Mouse (Mus musculus) MEL (cell line): ENCODE measurements around the gene Ccdc83. TPM values are rescaled to one million over a fixed set of nuclear protein-coding genes. Genes with fewer than 3 reads are reported as not detected.

Experiments
- DNase-seq: peaks from one replicate; pipeline ENCODE4 v3.0.0; 2011; ENCODE audit warnings: low read depth, low spot score
- H3K27ac ChIP-seq: 2 replicates; pipeline ENCODE4 v1.5.1; 2012; ENCODE audit warnings: low read depth, mild to moderate bottlenecking, control low read depth, low read length, moderate library complexity; ENCODE audit not compliant: control insufficient read depth
- H3K27me3 ChIP-seq, 2 experiments: fragments of 150-350 bp in 1 of 2; sonication (generic) in 1 of 2; 2 replicates each; pipeline ENCODE4 v1.6.1; 2012; ENCODE audit warnings: low read length in 2 of 2, mild to moderate bottlenecking in 2 of 2, improper control_type of control experiment in 1 of 2, moderate library complexity in 1 of 2; ENCODE audit not compliant: insufficient read depth in 2 of 2, control insufficient read depth in 1 of 2
- H3K36me3 ChIP-seq, 2 experiments: 2 replicates each; pipeline ENCODE4 v1.6.1; 2012 to 2014; ENCODE audit warnings: low read length in 2 of 2, improper control_type of control experiment in 1 of 2, inconsistent platforms in 1 of 2, mild to moderate bottlenecking in 1 of 2; ENCODE audit not compliant: insufficient read depth in 2 of 2, control insufficient read depth in 1 of 2
- H3K4me1 ChIP-seq, 2 experiments: fragments of 150-350 bp in 1 of 2; sonication (generic) in 1 of 2; 2 replicates each; pipeline ENCODE4 v1.6.1; 2012; ENCODE audit warnings: low read length in 2 of 2, improper control_type of control experiment in 1 of 2, mild to moderate bottlenecking in 1 of 2; ENCODE audit not compliant: insufficient read depth in 2 of 2, control insufficient read depth in 1 of 2
- H3K4me3 ChIP-seq, 2 experiments: fragments of 150-350 bp in 1 of 2; sonication (generic) in 1 of 2; 2 replicates each; pipeline ENCODE4 v1.5.1; 2012; ENCODE audit warnings: low read depth in 2 of 2, low read length in 2 of 2, mild to moderate bottlenecking in 2 of 2, moderate library complexity in 2 of 2, control low read depth in 1 of 2, improper control_type of control experiment in 1 of 2; ENCODE audit not compliant: control insufficient read depth in 1 of 2, insufficient read depth in 1 of 2
- H3K79me2 ChIP-seq: 2 replicates; pipeline ENCODE4 v1.6.1; 2012; ENCODE audit warnings: mild to moderate bottlenecking, low read length, moderate library complexity; ENCODE audit not compliant: control insufficient read depth, poor library complexity, insufficient read depth
- H3K9ac ChIP-seq: 2 replicates; pipeline ENCODE4 v1.6.1; 2012; ENCODE audit warnings: low read depth, mild to moderate bottlenecking, control low read depth, low read length, moderate library complexity; ENCODE audit not compliant: control insufficient read depth, poor library complexity, severe bottlenecking
- H3K9me3 ChIP-seq: fragments of 150-350 bp; sonication (generic); replicated peaks from 2 replicates; pipeline ENCODE4 v1.6.1; 2012; ENCODE audit warnings: mild to moderate bottlenecking, low read length, improper control_type of control experiment, moderate library complexity; ENCODE audit not compliant: insufficient read depth
- BHLHE40 ChIP-seq: IDR thresholded peaks from 2 replicates; pipeline ENCODE4 v1.6.1; 2012; ENCODE audit warnings: low read depth, mild to moderate bottlenecking, inconsistent platforms, low read length, improper control_type of control experiment, borderline replicate concordance
- CTCF ChIP-seq, 3 experiments: IDR thresholded peaks in 2 of 3; conservative IDR thresholded peaks in 1 of 3; 2 replicates each; pipeline ENCODE4 v1.5.1; 2011 to 2012; ENCODE audit warnings: low read length in 3 of 3, low read depth in 2 of 3, mild to moderate bottlenecking in 2 of 3, improper control_type of control experiment in 1 of 3, inconsistent platforms in 1 of 3, mixed read lengths in 1 of 3, moderate library complexity in 1 of 3; ENCODE audit not compliant: control insufficient read depth in 1 of 3, insufficient read depth in 1 of 3, poor library complexity in 1 of 3, severe bottlenecking in 1 of 3
- E2F4 ChIP-seq: IDR thresholded peaks from 2 replicates; pipeline ENCODE4 v1.6.1; 2011; ENCODE audit warnings: low read depth, low read length, improper control_type of control experiment, borderline replicate concordance
- EP300 ChIP-seq, 2 experiments: IDR thresholded peaks; 2 replicates each; pipeline ENCODE4 v1.6.1; 2011; ENCODE audit warnings: improper control_type of control experiment in 2 of 2, low read length in 2 of 2, low read depth in 1 of 2, mild to moderate bottlenecking in 1 of 2
- HCFC1 ChIP-seq: IDR thresholded peaks from 2 replicates; pipeline ENCODE4 v1.6.1; 2012; ENCODE audit warnings: low read depth, mild to moderate bottlenecking, inconsistent platforms, low read length, improper control_type of control experiment, moderate library complexity
- MXI1 ChIP-seq: IDR thresholded peaks from 2 replicates; pipeline ENCODE4 v1.6.1; 2011; ENCODE audit warnings: mild to moderate bottlenecking, low read depth, low read length, improper control_type of control experiment
- MYB ChIP-seq: IDR thresholded peaks from 2 replicates; pipeline ENCODE4 v1.6.1; 2011; ENCODE audit warnings: mild to moderate bottlenecking, low read depth, low read length, improper control_type of control experiment
- POLR2AphosphoS5 ChIP-seq: IDR thresholded peaks from 2 replicates; pipeline ENCODE4 v1.6.1; 2012; ENCODE audit warnings: low read depth, borderline replicate concordance, mild to moderate bottlenecking, inconsistent platforms, low read length, moderate library complexity, mixed read lengths
- RAD21 ChIP-seq: IDR thresholded peaks from 2 replicates; pipeline ENCODE4 v1.6.1; 2011; ENCODE audit warnings: mild to moderate bottlenecking, low read depth, low read length, improper control_type of control experiment
- SIN3A ChIP-seq: IDR thresholded peaks from 2 replicates; pipeline ENCODE4 v1.6.1; 2012; ENCODE audit warnings: low read length, improper control_type of control experiment, inconsistent platforms
- SMC3 ChIP-seq: IDR thresholded peaks from 2 replicates; pipeline ENCODE4 v1.6.1; 2011; ENCODE audit warnings: low read depth, low read length, improper control_type of control experiment
- TCF12 ChIP-seq: IDR thresholded peaks from 2 replicates; pipeline ENCODE4 v1.6.1; 2014; ENCODE audit warnings: low read depth, mild to moderate bottlenecking, inconsistent platforms, low read length, improper control_type of control experiment, moderate library complexity
- UBTF ChIP-seq: IDR thresholded peaks from 2 replicates; pipeline ENCODE4 v1.6.1; 2012; ENCODE audit warnings: low read depth, mild to moderate bottlenecking, inconsistent platforms, low read length, improper control_type of control experiment, moderate library complexity, borderline replicate concordance; ENCODE audit not compliant: insufficient read depth
- ZKSCAN1 ChIP-seq: IDR thresholded peaks from 2 replicates; pipeline ENCODE4 v1.6.1; 2012; ENCODE audit warnings: low read depth, mild to moderate bottlenecking, inconsistent platforms, low read length, improper control_type of control experiment, moderate library complexity
- ZMIZ1 ChIP-seq: IDR thresholded peaks from 2 replicates; pipeline ENCODE4 v1.6.1; 2012; ENCODE audit warnings: low read depth, mild to moderate bottlenecking, inconsistent platforms, low read length, improper control_type of control experiment, moderate library complexity
- polyA plus RNA-seq, 2 experiments: library from polyadenylated mRNA; stranded (reverse) in 1 of 2; unstranded in 1 of 2; fragments of >175 nt in 1 of 2; fragments of >200 nt in 1 of 2; gene quantifications; 2 replicates each; pipeline versions ENCODE4 v1.2.1 to v1.2.4; 2012; ENCODE audit warnings: low replicate concordance in 2 of 2, low read depth in 1 of 2; ENCODE audit not compliant: insufficient read length in 2 of 2, insufficient read depth in 1 of 2, missing spikeins in 1 of 2
- total RNA-seq: library from RNA; depleted of rRNA; stranded (reverse); fragments of 300-350 nt; gene quantifications from 2 replicates; pipeline ENCODE4 v1.2.3, GENCODE M21; 2012

Ccdc83 gene
- total and polyA plus RNA-seq, 3 experiments: not detected

DNA sequence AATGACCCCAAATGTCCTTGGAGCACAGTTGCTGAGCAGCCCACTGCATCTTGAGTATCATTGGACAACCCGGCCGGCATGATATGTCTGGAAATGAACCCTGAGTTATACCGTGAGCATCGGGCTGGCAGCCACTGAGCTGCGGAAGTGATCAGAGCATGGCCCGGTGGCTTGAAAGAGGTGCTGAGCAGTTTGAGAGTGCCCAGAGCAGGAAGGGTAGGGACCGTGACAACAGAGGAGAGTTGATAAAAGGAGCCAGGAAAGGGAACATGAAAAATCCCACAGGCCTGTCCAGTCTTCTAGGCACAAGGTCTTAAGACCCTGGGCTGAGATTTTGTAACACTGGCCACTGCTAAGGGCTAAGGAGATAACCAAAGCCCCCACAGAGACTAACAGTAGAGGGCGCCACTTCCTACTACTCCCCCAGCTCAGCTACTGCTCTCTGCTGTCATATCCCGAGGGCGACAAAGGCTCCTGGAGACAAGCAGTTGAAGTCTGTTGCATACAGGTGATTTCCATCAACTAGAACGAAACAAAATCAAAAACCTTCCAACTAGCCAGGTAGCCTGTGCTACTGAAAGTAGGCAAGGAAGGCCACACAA is 14.8 kb upstream of the Ccdc83 start:
- H3K27ac ChIP-seq: no peak overlapping the region
- no peaks in the 10 kb centered on the region for H3K36me3 ChIP-seq
- H3K9me3 ChIP-seq: no peaks in the 10 kb centered on the region
- H3K9ac ChIP-seq: no peak overlapping the region
- H3K4me3 ChIP-seq: no peak overlapping the region
- TF ChIP-seq RAD21 (peak; percentile 49), ZKSCAN1 (no peak), ZMIZ1 (no peak), CTCF (IDR thresholded peaks at IDR 0.05 in 2 of 3, conservative IDR thresholded peaks at IDR 0.05 in 1 of 3; ENCODE audit: control insufficient read depth in 1 of 3, insufficient read depth in 1 of 3, low read depth in 2 of 3, low read length in 3 of 3, poor library complexity in 1 of 3, severe bottlenecking in 1 of 3) (peak; percentile 47 to 64 (median 58); a peak in 5 of 6 replicates), SMC3 (peak; percentile 66)
- no peaks in the 10 kb centered on the region for H3K79me2 ChIP-seq
- DNase-seq: peak; percentile 24
- no peaks in the 10 kb centered on the region for H3K4me1 ChIP-seq
- H3K27me3 ChIP-seq: peaks cover 0 to 5% of the 10 kb centered on the region in 2 experiments; a peak in 1 of 4 replicates

DNA sequence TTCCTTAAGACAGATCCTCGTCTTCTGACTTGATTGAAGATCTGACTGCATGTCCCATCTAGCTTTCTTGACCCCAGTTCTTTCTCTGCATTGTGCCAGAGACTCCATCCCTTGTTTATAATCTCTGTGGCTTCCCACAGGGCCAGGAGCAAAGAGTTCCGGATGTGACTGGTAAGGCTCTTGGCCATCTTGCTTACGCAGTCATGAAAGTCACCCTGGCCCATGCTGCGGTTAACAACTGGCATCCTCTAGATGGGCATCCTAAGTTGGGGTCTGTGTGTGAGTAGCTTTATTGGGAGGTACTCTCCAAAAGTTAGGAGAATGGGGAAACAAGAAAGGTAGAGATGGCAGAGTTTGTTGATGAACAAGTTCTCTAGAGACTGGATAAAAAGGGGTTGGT is 13.6 kb upstream of the Ccdc83 start:
- H3K9ac ChIP-seq: no peak overlapping the region
- TF ChIP-seq HCFC1 (no peak), E2F4 (no peak), POLR2AphosphoS5 (no peak), BHLHE40 (no peak), TCF12 (no peak), UBTF (no peak), MYB (no peak), SIN3A (no peak), MXI1 (no peak), RAD21 (no peak), EP300 (IDR thresholded peaks at IDR 0.05; ENCODE audit: low read depth in 1 of 2, low read length in 2 of 2) (no peak)
- H3K4me1 ChIP-seq: no peaks in the 10 kb centered on the region
- H3K36me3 ChIP-seq: no peaks in the 10 kb centered on the region
- H3K27ac ChIP-seq: no peak overlapping the region
- DNase-seq: no peak
- no peaks in the 10 kb centered on the region for H3K79me2 ChIP-seq
- peaks cover 0 to 7% of the 10 kb centered on the region in 2 experiments; a peak in 2 of 4 replicates for H3K27me3 ChIP-seq
- H3K9me3 ChIP-seq: no peaks in the 10 kb centered on the region
- H3K4me3 ChIP-seq: no peak overlapping the region
